Mouse (Mus musculus): ENCODE results near the gene Sipa1l1. TPM values are rescaled to one million over a fixed set of nuclear protein-coding genes. Genes with fewer than 3 reads are reported as not detected.
A peak's percentile ranks its signal among the peaks of the same experiment; 100 is the strongest.
"Not testable (repeated sequence)": the region's sequence is repeated elsewhere in the genome, so short reads cannot be mapped to it uniquely, and the experiment has no call there.

Sipa1l1 gene
- polyA plus RNA-seq, 1 experiment from 2014 or later: 39.8 TPM

DNA sequence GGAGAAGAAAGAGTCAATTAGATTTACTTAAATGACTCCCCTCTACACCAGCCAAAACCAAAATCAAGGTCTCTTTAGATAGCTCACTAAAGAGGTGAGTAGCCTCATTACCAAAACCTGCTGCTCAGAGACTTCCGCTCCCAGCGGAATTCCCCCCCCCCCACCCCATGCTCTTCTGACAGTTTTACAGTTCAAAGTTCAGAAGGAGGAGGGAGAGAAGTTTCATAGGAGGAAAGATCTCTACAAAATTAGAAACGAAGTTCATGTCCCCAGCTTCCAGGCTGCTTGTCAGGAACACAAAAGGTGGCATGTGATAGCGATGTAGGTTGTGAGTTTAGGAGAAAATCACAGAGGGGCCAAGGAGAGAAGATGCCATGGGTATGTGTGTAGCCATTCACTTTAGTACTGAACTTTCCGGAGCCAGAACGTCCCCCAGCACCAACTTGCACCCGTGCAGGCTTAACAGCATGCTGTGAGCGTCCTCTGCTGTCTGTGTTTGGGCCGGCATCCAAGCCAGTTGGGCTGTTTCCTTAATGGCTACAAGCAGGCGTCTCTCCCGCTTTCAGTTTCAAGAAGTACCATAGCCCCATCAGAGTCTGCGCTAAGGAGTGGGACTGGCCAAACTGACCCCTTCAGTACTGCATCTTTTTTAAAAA, 300.7 kb downstream of the Sipa1l1 start:
- WGBS: 1% methylated on average over 12 of the region's 12 CpGs
- Histone ChIP-seq H3K27ac (peak overlapping the region; percentile 90), H3K4me2 (peak overlapping the region; percentile 86), H3K4me1 (peaks cover 25% of the 10 kb centered on the region), H3K27me3 (no peaks in the 10 kb centered on the region), H3K4me3 (replicated peaks) (peak overlapping the region; percentile 50), H3K36me3 (no peaks in the 10 kb centered on the region), H3K9me3 (replicated peaks) (no peaks in the 10 kb centered on the region), H3K9ac (peak overlapping the region; percentile 29)
- ATAC-seq (replicated peaks; ENCODE audit: low FRiP score): peak; percentile 90

DNA sequence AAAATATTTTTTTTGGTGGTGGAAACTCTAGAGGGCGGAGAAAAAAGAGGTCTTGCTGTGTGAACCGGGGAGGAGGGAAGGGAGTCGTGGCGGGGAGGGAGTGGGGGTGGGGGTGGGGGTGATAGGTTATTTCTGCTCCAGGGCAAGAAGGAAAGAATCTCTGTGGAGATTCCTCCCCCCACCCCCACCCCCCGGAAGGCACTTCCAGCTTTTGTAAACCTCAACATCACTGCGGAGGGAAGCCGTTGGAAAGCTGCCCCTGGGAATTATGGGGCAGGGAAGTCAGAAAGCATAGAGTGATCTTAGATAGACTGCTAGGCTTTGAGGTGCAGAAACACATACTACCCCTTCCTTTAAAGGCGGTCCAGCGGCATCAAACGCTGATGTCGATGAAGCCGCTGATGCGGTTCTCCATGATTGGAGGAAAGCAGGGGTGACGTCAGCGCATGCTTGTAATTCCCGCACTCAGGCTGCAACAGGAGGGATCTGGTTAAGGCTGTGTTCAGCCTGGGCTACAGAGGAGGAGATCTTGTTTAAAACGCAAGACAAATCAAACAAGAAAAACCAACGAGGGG, 301.3 kb downstream of the Sipa1l1 start:
- WGBS: under 1% methylated on average over 18 of the region's 18 CpGs
- no peaks in the 10 kb centered on the region for H3K36me3 ChIP-seq
- no peaks in the 10 kb centered on the region for H3K9me3 ChIP-seq (replicated peaks)
- peaks cover 25% of the 10 kb centered on the region for H3K4me1 ChIP-seq
- no peaks in the 10 kb centered on the region for H3K27me3 ChIP-seq
- peak overlapping the region; percentile 86 for H3K4me2 ChIP-seq
- peak overlapping the region; percentile 29 for H3K9ac ChIP-seq
- H3K4me3 ChIP-seq (replicated peaks): peak overlapping the region; percentile 50
- H3K27ac ChIP-seq: peak overlapping the region; percentile 90
- peak; percentile 87 for ATAC-seq (replicated peaks; ENCODE audit: low FRiP score)

DNA sequence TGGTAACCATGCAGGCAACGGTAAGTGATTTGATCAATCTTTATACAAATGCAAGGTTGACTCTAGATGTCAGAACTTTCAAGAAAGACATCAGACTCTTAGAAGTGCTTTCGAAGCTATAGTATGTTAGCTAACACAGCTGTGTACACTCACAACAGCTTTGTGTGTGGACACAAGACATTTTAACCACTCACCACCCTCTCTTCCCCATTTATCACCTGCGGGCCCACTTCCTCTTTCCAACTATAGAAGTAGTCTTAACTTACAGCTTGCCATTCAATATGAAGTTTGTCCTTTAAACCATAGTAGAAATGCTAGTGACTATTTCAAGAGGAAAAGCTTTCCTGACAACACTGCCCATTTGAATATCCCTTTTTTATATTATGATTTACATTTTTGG, 303.7 kb downstream of the Sipa1l1 start:
- no peak overlapping the region for H3K4me3 ChIP-seq (replicated peaks)
- no peak overlapping the region for H3K27ac ChIP-seq
- 85% methylated on average over 3 of the region's 3 CpGs for WGBS
- no peaks in the 10 kb centered on the region for H3K36me3 ChIP-seq
- peaks cover 29% of the 10 kb centered on the region for H3K4me1 ChIP-seq
- ATAC-seq (replicated peaks; ENCODE audit: low FRiP score): no peak
- H3K27me3 ChIP-seq: no peaks in the 10 kb centered on the region
- no peaks in the 10 kb centered on the region for H3K9me3 ChIP-seq (replicated peaks)
- H3K9ac ChIP-seq: no peak overlapping the region
- H3K4me2 ChIP-seq: no peak overlapping the region

DNA sequence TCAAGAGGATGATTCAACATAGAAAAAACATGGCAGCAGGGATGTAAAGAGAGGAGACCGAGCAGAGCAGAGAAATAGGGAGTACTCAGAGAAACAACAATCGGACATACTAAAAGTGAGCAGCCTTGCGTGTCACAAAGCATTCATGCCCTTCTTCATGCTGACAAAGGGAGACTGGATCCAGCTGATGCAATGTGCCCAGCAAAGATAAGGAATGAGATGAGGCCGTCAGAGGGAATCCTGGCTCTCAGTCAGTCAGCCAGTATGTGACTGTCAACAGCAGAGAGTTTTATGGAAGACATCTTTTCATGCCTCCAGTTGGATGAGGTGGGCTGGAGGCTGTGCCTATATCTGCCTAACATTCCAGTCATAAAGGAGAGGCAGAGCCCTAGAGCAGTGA, 304.1 kb downstream of the Sipa1l1 start:
- no peak for ATAC-seq (replicated peaks; ENCODE audit: low FRiP score)
- no peak overlapping the region for H3K4me2 ChIP-seq
- no peaks in the 10 kb centered on the region for H3K9me3 ChIP-seq (replicated peaks)
- no peak overlapping the region for H3K27ac ChIP-seq
- no peaks in the 10 kb centered on the region for H3K27me3 ChIP-seq
- WGBS: 85% methylated on average over 4 of the region's 4 CpGs
- peaks cover 30% of the 10 kb centered on the region for H3K4me1 ChIP-seq
- no peak overlapping the region for H3K9ac ChIP-seq
- H3K36me3 ChIP-seq: no peaks in the 10 kb centered on the region
- H3K4me3 ChIP-seq (replicated peaks): no peak overlapping the region

DNA sequence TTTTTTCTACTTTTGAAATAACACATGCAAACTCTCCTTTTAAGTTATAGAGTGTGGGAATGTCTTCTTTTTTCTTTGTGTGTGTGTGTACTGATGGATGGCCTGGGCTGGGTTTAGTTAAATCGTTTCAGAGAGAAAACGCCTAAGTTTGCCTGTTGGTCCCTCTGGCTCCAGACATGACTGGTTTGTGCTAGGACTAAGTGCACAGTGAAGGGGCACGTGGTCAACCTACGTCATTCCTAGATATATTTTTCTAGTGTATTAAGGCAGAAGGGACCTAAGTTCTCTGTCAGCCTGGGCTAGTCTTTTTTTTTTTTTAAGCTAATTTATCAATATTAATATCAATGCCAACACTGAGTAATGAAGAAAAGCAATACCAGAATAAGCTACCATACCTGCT, 305.3 kb downstream of the Sipa1l1 start:
- no peak for ATAC-seq (replicated peaks; ENCODE audit: low FRiP score)
- no peak overlapping the region for H3K4me2 ChIP-seq
- H3K27me3 ChIP-seq: no peaks in the 10 kb centered on the region
- no peak overlapping the region for H3K4me3 ChIP-seq (replicated peaks)
- no peak overlapping the region for H3K9ac ChIP-seq
- 85% methylated on average over 4 of the region's 4 CpGs for WGBS
- H3K9me3 ChIP-seq (replicated peaks): no peaks in the 10 kb centered on the region
- H3K27ac ChIP-seq: no peak overlapping the region
- peaks cover 24% of the 10 kb centered on the region for H3K4me1 ChIP-seq
- no peaks in the 10 kb centered on the region for H3K36me3 ChIP-seq

DNA sequence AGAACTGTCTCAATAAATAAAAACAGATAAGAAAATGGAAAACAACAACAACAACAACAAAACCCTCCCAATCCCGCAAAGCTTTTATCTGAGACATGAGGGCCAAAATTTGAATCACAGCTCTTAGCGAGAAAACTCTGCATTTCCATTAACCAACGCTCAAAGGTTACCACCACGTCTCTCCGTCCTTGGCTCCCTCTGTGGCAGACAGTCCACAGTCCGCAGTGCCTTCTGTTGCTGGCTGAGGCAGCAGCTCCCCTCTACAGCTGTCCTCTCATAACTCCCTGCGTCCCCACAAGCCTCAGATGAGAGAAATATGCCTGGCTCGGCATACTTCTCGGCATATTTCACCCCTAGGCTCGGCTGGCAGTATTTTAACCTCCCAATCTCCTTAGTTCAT, 306.9 kb downstream of the Sipa1l1 start:
- H3K9me3 ChIP-seq (replicated peaks): no peaks in the 10 kb centered on the region
- H3K4me3 ChIP-seq (replicated peaks): no peak overlapping the region
- H3K36me3 ChIP-seq: no peaks in the 10 kb centered on the region
- WGBS: 80% methylated on average over 10 of the region's 10 CpGs
- no peak overlapping the region for H3K4me2 ChIP-seq
- no peaks in the 10 kb centered on the region for H3K27me3 ChIP-seq
- no peak for ATAC-seq (replicated peaks; ENCODE audit: low FRiP score)
- no peak overlapping the region for H3K27ac ChIP-seq
- H3K4me1 ChIP-seq: peaks cover 15% of the 10 kb centered on the region
- no peak overlapping the region for H3K9ac ChIP-seq

DNA sequence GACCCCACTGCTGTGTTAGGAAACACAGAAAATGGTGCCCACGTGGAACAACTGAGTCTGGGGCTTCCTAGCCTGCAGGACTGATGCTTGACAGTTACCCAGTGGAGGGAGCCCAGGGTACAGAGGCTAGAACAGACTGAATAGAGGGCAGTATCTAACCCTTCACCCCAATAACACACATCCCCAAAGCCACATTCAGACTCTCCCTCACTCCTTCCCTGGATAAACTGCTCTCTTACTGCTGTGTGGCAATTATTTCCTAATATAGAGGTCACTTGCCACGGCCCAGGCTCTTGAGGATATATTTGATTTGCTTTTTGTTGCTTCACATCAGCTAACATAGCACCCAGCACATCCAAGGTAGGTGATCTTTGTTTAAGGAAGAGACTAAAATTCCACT, 307.5 kb downstream of the Sipa1l1 start:
- H3K27me3 ChIP-seq: no peaks in the 10 kb centered on the region
- no peaks in the 10 kb centered on the region for H3K9me3 ChIP-seq (replicated peaks)
- no peak overlapping the region for H3K4me2 ChIP-seq
- H3K27ac ChIP-seq: no peak overlapping the region
- no peak for ATAC-seq (replicated peaks; ENCODE audit: low FRiP score)
- H3K9ac ChIP-seq: no peak overlapping the region
- WGBS: 57% methylated on average over 2 of the region's 2 CpGs
- H3K36me3 ChIP-seq: no peaks in the 10 kb centered on the region
- H3K4me3 ChIP-seq (replicated peaks): no peak overlapping the region
- H3K4me1 ChIP-seq: peaks cover 14% of the 10 kb centered on the region

DNA sequence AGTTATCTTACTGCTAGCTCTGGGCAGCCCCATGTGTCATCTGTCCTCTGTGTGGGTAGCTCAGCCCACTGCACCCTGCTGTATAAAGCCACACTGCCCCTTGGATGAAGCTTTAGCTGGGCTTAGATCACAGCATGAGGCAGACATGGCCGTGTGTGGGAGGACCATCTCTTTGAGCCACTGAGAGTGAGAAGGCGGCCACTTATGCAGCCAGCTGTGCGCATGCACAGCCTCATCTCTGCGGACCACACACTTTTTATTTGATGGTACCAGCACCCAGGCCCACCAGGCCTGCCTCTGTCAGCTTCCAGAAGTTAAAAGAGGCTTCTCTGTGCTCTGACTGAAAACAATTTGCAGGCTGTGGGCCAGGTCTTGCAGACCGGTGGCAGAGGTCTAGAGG, 308.7 kb downstream of the Sipa1l1 start:
- Histone ChIP-seq H3K36me3 (no peaks in the 10 kb centered on the region), H3K27ac (peak overlapping the region; percentile 22; the same call in 1 of the 2 replicates), H3K4me3 (replicated peaks) (no peak overlapping the region), H3K4me1 (peaks cover 14% of the 10 kb centered on the region), H3K9me3 (replicated peaks) (no peaks in the 10 kb centered on the region), H3K27me3 (no peaks in the 10 kb centered on the region), H3K9ac (no peak overlapping the region), H3K4me2 (no peak overlapping the region)
- WGBS: 34% methylated on average over 5 of the region's 5 CpGs
- ATAC-seq (replicated peaks; ENCODE audit: low FRiP score): peak; percentile 58; the same call in 1 of the 2 replicates

DNA sequence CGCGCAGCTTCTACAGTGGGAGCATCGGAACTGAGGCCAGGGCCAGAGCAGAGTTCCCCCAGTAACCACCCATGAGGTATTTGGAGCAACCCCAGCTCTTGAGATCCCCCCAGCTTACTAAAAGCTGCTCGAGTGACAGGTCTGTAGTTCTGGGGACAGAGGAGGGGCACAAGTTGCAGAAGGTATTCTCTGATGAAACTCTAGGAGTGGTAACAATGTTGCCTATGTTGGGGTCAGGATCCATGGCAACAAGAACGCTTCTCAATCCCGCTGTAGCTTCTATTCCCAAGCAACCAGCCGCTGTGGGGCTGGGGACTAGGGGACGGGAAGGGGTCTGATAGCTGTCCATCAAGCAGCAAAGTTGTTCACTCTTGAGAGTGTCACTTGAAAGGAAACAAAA, 309.1 kb downstream of the Sipa1l1 start:
- Histone ChIP-seq H3K9me3 (replicated peaks) (no peaks in the 10 kb centered on the region), H3K9ac (no peak overlapping the region), H3K36me3 (no peaks in the 10 kb centered on the region), H3K27me3 (no peaks in the 10 kb centered on the region), H3K27ac (peak overlapping the region; percentile 22; the same call in 1 of the 2 replicates), H3K4me1 (peaks cover 14% of the 10 kb centered on the region), H3K4me2 (no peak overlapping the region), H3K4me3 (replicated peaks) (no peak overlapping the region)
- 0 out of 2 replicates have a peak, but pooled peaks have one; percentile 15 for ATAC-seq (replicated peaks; ENCODE audit: low FRiP score)
- WGBS: 39% methylated on average over 8 of the region's 8 CpGs

DNA sequence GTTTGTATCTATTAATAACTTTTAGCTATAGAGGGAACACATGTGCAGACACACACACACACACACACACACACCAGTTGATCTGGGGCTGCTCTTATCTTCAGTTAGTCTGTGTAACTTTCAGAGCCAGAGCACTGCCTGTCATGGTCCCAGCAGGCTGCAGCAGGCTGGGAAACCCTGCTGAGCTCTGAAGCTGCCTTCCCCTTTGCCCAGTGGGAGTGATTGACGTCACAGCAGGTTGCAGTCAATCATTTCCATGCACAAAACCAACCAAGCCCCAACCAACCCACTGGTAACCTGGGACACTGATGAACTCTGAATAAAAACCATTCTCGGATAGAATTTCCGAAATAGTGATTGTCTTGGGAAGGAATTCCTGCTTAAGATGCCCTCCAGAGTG, 310.3 kb downstream of the Sipa1l1 start:
- H3K27ac ChIP-seq: no peak overlapping the region
- no peak overlapping the region for H3K9ac ChIP-seq
- no peaks in the 10 kb centered on the region for H3K9me3 ChIP-seq (replicated peaks)
- H3K27me3 ChIP-seq: no peaks in the 10 kb centered on the region
- no peaks in the 10 kb centered on the region for H3K36me3 ChIP-seq
- 63% methylated on average over 3 of the region's 3 CpGs for WGBS
- H3K4me3 ChIP-seq (replicated peaks): no peak overlapping the region
- no peak overlapping the region for H3K4me2 ChIP-seq
- ATAC-seq (replicated peaks; ENCODE audit: low FRiP score): no peak
- H3K4me1 ChIP-seq: peaks cover 14% of the 10 kb centered on the region

DNA sequence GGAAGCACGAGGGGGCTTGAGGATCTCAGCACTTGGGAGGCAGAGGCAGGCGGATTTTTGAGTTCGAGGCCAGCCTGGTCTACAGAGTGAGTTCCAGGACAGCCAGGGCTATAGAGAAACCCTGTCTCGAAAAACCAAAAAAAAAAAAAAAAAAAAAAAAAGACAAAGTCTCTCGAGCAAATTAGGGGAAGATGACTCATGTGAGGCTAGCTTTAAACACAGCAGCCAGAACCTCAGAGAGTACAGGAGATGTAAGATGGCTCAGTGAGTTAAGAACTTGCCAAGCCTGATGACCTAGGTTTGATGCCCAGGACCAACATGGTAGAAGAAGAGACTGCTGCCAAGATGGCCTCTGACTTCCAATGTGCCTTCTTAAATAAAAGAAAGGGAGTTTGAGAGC, 311.3 kb downstream of the Sipa1l1 start:
- not testable (repeated sequence) for H3K4me3 ChIP-seq (replicated peaks); H3K9me3 ChIP-seq (replicated peaks); H3K4me2 ChIP-seq; H3K9ac ChIP-seq; H3K36me3 ChIP-seq; H3K27me3 ChIP-seq; ATAC-seq (replicated peaks; ENCODE audit: low FRiP score); H3K27ac ChIP-seq
- H3K4me1 ChIP-seq: peaks cover 14% of the 10 kb centered on the region
- WGBS: 86% methylated on average over 5 of the region's 5 CpGs

DNA sequence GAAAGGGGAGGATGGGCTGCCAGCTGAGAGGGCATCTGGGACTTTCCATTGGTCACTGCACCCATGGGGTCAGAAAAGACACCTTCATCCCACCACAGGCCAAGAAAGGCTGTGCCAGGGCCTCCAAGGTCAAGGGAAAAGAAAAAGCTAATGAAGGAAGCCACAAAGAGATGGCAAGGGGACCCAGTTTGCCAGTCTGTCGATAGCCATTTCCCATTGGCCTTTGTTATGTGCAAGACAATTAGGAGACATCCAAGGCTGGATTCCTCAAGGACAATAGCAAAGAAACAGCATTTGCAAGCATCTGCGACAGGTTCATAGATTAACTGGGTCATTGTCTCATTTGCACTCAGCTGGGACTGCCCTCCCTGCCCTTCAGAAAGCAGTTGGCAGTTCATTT, 316.3 kb downstream of the Sipa1l1 start:
- no peaks in the 10 kb centered on the region for H3K9me3 ChIP-seq (replicated peaks)
- no peak overlapping the region for H3K27ac ChIP-seq
- H3K4me1 ChIP-seq: no peaks in the 10 kb centered on the region
- no peak for ATAC-seq (replicated peaks; ENCODE audit: low FRiP score)
- no peak overlapping the region for H3K4me3 ChIP-seq (replicated peaks)
- H3K36me3 ChIP-seq: no peaks in the 10 kb centered on the region
- H3K9ac ChIP-seq: no peak overlapping the region
- 55% methylated on average over 2 of the region's 2 CpGs for WGBS
- no peaks in the 10 kb centered on the region for H3K27me3 ChIP-seq
- no peak overlapping the region for H3K4me2 ChIP-seq

Measured in kidney, embryonic 15.5 days (tissue).